Mouse (Mus musculus) lung, postnatal 10 days (tissue): ENCODE measurements at regions not wholly inside any gene's neighbourhood (a gene's known extent, or its start where the extent isn't known, plus 50 kb on each side); places are given as distances from the start of the nearest gene placed in this dataset.

Source experiments
- DNase-seq: peaks from one replicate; pipeline ENCODE4 v3.0.0; 2021

DNA sequence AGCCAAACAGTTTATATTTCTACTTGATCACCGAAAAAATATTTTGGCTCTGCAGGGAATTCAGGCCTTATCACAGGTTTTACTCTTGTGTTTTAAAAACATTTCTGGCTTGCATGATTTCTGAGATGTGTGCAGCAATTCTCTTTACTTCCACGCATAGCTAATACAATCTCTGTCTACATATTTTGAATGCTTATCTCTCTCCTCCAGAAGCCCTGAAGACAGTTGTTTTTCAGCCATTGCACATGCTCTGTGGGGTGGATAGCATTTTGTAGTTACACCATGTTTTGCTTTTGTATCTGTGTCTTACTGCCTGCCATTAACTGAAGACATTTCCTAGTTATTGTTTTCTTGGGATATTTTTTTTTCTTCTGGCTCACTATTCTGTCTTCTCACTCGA lies 252.6 kb upstream of the Nr5a2 start:
- no peak for DNase-seq

DNA sequence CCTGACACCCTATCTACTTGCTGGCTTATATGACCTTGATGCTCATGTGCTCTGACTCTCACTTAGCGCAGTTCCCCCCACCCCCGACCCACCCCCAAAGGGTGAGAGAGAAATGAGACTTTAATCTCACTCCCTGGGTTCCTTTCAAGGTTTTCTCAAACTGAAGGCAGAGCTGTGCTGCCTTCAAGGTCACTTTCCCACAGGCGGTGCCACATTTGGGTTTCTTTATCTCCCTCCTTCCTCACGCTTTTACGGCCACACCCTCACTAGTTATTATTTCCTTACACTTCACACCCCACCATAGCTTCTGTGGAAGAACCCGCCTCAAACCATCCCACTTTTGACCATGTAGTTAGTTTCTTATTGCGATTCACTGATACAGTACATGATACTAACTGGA lies 244.1 kb upstream of the Nr5a2 start:
- no peak for DNase-seq

DNA sequence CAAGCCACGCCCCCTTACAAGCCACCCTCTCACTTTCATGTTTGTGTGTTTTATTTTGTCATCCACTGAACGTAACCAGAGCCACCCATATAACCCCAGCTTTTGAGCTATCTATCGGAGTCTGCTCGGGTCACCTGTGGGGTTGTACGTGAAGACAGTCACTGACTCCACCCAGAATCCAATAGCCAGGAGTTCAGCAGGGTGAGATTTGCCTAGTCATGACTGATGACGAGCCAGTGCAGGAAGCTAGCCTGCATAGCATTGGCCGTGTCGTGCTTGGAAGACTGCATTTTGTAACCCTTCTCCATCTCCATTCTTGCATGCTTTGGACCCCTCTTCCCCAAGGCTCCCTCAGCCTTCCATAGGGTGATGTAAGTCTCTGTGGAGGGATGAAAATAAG lies 243.3 kb upstream of the Nr5a2 start:
- DNase-seq = no peak

DNA sequence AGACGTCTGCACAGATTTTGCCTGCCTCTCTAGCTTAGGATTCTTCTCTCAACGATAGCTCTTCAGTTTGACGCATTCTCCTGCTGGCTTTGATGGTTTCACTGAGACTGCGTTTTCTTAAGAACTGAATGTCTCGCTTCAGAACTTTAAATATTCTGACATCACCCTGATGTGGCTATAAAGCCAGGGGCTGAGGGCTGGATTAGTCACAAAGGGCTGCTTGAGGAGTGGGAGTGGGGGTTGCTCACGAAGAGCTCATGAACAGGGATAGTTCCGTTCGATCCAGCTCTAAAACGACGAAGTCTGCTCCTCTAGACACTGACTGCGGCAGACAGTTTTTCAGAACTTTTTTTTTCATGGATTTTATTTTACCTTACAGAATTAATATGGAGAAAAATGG lies 240.7 kb upstream of the Nr5a2 start:
- no peak for DNase-seq

DNA sequence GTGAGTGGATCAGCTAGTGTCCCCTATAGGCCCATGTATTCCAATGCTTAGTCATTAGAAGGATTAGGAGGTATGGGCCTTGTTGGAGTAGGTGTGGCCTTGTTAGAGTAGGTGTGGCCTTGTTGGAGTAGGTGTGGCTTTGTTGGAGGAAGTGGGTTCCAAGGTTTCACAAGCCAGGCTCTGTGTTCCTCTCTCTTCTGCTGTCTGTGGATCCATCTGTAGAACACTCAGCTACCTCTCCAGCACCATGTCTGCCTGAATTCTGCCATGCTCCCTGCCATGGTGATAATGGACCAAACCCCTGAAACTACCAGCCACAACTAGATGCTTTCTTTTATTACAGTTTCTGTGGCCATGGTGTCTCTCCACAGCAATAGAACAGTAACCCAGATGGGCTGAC lies 235.7 kb upstream of the Nr5a2 start:
- no peak for DNase-seq

DNA sequence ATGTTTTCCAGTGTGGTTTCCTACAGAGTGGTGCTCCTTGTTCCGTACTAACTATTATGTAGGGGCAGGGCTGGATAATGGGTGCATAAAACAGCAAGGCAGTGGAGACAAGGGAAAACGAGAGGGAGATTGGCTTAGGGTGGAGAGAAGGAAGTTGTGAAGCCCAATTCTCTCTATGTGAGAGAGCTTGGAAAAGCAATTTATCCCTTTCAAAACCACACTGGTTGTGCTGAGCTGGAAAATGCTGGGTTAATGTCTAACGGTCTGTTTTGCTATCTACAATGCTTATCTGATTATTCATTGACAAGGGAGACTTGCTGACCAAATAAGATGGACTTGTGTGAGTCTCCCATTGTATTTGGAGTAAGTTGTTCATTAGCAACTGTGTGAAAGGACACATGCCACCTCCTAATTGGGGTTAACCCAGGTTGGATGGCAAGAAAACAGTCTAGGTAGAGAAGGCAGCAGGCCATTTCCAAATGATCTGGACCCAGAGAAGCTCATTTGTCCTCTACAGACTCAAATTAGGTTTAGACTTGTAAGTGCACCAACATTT lies 234.9 kb upstream of the Nr5a2 start:
- no peak for DNase-seq

DNA sequence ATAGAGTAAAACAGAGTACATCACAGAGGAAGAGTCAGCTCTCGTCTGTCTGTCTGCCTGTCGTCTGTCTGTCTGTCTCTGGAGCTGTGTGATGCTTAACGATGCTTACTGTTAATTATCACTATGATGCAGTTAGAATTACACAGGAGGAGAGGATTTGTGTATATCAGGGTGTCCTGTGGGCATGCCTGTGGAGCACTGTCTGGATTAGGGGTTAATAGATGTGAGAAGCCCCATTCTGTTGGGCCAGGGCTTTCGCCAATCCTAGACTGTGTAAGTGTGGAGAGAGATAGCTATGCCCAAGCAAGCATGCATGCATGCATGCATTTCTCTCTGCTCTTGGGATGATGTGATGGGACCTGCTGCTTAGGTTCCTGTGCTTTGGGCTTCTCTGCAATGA lies 218.0 kb upstream of the Nr5a2 start:
- DNase-seq = no peak

DNA sequence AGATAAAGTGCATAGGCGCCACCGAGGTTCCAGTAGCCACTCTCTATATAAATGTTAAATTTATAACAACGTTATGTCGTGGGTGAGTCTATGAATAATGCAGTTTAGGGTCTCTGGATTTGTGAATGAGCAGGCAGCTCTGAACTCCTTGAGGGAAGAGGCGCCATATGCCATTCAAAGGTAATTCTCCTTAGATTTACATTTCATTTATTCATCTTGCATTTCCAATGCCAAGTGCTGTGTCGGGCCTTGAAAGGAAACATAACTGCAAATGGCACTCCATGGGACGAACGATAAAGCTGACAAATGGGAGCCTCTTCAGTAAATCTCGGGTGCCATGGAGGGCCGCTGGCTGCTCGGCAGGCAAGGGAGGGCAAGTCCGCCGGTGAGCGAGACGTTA lies 216.4 kb upstream of the Nr5a2 start:
- no peak for DNase-seq

DNA sequence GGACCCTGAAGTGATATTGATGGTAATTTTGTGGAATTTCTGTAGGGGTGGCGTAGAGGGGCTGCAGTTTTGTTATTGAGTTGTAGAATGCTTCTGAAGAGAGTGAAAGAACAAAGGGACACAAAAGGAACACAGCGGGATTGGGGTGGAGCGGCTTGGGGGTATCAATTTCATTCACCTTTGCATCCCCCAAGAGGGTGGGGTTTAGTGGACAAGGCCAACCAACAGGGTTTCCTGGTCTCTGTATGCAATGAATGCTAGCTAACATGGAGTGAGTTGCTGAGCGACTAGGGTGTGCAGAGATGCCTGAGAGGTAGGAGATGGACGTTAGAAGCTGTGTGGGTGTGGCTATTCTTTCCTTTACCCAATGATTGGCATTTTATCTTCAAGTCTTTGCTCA lies 213.8 kb upstream of the Nr5a2 start:
- DNase-seq = no peak

DNA sequence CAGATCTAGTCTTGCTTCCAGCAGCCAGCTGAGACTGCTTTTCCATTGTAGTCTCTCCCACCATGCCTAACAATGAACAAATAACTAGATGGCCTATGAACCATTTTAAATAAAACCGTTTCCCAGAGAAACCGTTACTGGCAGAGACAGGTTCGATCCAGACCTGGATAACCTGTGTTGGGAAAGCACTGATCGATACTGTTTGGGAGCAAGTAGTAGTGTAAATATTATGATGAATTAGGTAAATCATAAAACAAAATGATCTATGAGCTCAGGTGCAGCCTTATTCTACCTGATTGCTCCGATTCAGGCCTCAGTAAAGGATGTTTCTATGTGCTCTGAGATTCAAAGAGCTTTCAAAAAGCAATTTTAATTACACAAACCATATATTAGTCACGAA lies 211.9 kb upstream of the Nr5a2 start:
- no peak for DNase-seq

DNA sequence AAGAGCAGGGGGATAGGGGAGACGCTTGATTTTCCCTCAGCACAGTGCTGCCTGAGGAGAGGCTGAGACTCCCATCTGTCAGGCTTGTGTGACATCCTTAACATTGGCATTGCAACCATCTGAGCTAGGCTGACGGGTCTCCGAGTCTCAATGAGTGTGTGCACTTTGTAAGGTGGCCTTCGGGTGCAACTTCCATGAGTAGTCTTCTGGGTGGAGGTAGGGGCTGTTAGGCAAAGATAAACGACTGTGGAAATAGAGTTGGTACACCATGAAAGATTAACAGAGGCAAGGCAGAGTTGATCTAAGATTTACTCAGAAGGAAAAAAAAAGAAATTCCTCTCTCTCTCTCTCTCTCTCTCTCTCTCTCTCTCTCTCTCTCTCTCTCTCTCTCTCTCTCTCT lies 211.2 kb upstream of the Nr5a2 start:
- no peak for DNase-seq

DNA sequence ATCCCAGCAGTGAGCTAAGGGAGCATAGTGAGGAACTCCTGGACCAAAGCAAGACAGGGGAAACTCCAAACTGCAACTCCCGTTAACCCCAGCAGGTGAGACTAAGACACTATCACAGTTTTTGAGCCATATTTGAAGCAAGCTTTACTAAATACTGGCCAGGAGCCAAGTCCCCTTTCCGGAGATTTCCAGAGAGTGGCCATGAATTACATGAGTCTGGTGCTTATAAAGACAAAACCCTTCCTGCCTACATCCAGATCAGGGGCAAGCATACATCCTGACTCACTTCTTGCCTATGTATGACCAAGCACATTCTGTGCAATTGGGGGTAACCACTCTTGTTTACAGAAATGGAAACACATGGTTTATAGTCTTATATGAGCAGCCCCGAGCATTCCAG lies 187.6 kb upstream of the Nr5a2 start:
- no peak for DNase-seq

DNA sequence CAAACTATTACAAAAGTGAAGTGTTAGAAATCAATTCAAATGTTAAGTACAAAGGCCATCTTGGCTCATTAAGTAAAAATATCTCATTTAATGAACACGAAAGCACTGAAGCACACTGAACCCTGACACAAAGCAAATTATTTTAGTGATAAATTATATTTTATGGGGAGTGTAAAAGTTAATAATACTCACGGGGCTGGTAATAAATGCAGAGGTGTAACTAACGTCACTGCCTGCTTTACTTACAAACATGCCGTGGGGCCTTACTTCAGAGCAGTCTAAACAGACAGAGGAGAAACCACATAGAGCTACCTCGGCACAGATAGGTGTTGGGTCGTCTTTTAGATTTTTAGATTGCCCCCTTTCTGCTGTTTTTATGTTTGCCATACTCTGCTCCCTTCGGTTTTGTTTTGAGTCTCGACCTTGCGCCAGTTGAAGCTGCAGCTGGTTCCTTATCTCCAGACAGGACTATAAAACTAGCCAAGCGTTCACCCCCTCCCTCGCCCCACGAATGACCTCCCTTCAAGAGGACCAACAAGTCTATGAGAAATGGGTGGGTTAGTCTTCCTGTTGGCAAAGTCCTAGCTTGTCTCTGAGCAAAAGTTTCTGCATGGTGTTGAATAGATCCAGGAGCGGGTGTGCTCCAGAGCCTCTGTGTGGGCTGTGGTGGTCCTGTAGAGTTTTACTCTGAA lies 181.8 kb upstream of the Nr5a2 start:
- no peak for DNase-seq

DNA sequence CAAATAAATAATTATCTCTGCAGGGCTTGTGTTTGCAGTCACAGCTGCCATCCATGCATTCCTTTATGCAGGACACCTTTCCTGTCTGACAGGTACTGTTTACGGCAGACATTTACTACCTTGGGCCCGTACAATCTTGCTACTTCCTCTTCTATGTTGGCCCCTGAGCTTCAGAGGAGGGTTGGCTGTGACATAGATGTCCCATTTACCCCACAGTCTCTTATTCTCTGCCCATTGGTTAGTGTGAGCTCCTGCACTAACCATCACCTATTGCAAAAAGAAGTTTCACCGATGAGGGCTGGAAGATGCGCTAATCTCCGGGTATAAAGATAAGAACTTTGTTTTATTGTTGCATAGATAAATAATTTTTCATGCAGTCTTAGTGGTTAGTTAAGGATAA lies 181.1 kb upstream of the Nr5a2 start:
- no peak for DNase-seq

DNA sequence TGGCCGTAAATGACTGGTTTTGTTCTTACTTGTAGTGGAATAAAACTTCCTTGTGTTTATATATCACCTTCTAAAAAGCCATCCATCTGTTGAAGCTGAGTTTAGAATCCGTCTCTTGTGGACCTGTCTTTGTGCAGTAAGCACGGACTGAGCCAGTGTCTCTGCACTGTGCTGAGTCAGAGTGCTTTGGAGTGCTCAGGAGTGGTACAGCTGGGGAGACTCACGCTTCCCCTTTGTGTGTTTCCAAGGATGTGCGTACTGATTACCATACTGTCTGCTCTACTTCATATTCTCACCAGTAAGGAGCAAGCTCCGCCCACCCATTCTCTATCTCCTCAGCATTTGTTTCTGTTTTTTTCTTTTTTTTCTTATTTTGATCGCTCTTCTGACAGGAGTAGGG lies 175.9 kb upstream of the Nr5a2 start:
- no peak for DNase-seq

DNA sequence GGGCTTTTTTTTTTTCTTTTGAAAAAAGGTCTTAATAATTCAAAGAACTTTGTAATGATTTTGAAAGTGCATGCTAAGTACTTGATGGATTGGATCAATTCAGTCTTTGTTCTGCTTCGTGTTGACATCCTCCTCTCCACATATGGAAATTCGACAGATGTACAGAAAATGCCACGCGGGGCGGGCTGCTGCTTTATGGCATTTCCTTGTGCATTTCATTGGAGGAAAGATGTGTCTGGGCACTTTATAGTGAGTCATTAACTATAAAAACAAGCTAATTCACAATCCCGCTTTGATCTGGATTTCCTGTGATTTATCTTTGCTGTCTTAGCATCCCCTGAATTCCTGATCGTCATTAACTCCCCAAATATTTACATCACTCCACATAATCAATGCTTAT lies 173.5 kb upstream of the Nr5a2 start:
- DNase-seq = no peak

DNA sequence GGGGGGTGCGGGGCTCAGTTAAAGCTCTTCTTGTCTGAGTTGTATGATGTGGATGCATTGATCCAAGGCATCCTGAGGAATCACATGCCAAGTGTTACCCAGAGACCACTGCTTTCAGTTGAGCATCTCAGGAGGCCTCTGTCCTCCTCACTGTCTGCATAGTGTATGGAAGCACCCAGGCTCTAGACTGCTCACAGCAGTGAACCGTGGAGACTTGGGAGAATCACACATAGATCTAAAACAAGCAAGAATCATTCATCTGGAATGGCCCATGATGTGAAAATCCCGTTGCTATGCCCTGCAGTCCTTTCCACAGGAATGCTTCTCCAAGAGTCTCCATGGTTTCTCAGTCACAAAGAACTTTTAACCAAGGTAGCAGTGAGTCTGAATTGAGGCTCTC lies 170.0 kb upstream of the Nr5a2 start:
- DNase-seq = no peak

DNA sequence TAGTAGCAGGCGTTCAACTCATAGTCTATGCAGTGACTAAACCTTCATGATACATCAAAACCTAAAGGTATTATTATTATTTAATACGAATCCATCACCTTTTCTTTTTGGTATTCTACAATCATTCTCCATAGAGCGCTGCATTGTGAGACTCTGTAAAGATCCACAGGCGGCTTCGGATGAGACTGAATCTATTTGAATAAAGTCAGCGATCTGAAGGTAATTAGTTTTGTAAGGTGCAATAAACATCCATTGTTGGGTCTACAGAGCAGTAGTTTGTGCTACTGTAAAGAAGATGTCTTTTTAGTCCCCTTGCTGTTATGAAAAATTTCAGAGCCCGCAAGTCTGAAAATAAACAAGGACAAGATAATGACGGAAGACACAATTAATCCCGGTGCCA lies 168.9 kb upstream of the Nr5a2 start:
- no peak for DNase-seq

DNA sequence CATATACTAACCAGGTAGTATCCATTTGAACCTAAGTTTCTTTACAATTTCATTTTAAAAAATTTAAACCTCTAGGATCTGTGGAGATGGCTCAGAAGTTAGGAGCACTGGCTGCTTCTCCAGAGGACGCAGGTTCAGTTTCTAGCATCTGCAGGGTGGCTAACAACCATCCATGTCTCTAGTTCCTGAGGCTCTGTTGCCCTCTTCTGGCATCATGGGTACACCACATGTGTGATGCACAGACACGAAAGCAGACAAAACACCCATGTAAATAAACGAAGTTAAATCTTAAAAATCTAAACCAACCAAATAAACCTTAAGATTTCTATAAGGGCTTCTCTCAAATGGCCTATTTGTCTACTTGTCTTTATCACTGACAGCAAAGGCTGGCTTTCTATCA lies 157.6 kb upstream of the Nr5a2 start:
- no peak for DNase-seq

DNA sequence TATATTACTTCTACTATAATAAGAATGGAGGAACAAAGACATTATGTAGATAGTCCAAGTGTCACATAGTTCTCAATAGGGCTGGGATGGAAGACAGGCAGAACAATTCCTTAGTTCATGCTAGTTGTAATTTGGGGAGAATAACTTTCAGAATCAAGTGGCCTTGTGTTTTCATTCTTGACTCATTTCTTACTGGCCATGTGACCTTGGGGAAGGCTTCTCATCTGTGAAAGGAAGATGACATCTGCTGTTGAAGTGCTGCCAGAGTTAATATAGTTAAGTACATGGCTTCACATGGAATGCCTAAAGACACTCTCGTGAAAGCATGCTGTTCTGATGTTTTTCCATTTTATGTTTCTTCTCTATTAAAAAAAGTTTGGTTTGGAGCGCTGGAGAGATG lies 146.2 kb upstream of the Nr5a2 start:
- DNase-seq = no peak

DNA sequence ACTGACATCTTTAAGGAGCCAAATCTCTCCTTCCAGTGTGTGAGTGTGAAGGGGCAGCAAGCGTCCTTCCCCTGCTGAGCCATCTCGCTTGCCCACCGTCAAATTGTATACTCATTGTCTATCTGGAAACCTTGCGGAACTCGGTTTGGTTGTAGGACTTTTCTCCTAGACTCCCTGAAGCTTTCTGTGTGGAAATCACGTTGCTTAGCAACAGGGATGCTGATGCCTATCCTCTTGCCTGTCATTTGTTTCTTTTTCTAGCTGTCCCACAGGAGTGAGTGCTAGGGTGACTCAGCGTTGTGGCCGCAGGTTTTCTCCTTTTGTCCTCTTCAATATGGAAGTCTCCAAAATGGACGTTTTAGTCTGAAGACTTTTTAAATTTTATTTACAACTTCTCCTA lies 131.5 kb upstream of the Nr5a2 start:
- DNase-seq = no peak

DNA sequence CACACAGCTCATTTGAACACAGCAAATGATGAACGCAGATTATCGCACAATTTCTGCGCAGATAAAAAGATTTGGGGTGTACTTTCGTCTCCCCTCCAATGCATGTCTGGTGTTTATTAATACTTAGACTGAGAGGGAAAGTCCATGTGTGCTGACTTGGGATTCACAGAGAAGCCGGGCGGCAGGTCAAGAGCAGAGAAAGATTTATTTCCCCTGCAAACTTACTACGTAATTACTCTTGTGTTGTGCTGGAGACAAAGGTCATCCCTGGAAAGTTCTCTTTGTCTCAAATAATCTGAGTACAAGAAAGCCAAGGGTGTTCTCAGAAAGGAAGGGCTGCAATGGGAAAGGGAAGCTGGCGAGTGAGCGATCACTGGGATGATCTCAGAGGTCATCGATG lies 127.9 kb upstream of the Nr5a2 start:
- no peak for DNase-seq

DNA sequence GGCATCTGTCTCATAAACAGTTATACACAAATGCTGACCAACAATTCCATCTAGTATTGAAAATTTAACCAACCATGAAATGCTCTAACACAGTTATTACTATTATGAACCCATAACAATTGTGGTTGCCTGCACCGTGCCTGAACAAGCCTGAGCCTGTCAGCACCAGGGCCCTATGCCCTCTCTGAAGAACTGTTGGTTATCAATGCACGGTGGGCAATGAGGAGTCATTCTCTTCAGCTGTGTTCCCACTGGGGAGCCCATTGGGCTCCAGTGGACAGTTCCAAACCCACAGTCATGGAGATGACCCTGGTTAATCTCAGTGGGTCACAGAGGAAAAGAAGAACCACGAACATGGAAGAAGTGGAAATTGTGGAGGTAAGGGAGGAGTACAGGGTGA lies 126.5 kb upstream of the Nr5a2 start:
- no peak for DNase-seq

DNA sequence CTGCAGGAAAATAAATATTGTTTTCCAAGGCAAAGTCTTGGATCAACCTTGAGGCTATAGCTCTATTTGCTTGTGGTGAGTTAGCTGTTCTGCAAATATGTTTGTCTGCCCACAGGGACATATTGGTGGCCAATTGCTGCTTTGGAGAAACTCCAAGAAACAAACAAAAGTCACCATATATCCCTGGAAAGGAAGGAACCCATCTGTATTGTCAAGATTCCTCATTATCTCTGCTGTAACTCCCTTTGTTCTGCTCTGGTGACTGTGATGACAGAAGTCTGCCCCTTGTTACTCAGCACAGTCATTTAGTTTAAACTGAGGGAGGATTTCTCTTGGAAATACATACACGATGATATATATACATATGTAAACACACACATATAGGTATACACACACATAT lies 123.3 kb upstream of the Nr5a2 start:
- no peak for DNase-seq

DNA sequence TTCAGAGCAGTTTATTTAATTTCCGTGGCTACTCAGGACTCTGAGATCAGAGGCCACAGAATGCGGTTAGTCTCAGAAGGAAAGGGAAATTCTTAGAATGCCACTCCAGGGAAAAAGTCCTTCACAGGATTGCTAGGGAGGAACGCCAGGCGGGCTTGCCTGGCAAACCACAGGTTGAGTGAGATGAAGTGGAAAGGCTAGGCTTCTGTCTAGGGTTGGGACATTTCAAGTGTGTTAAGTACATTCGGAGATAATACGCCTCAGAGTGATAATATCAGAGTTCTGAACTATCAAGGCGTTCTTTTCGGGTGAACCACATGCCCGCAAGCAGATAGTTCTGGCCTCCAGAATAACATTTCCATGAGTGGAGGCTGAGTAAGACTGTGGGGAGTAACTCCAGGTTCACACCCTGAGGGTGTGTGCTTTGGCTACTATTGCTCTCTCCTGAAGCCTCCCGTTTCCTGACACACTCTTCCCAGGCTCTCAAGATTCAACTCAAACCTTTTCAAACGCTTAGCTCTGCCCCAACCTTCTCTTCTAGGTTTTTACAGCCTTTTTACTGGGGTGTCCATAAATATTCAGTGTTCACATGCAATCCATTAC lies 119.3 kb upstream of the Nr5a2 start:
- peak; percentile 34 for DNase-seq
